Mouse (Mus musculus): ENCODE data around the gene Dach1.

Dach1 gene

DNA sequence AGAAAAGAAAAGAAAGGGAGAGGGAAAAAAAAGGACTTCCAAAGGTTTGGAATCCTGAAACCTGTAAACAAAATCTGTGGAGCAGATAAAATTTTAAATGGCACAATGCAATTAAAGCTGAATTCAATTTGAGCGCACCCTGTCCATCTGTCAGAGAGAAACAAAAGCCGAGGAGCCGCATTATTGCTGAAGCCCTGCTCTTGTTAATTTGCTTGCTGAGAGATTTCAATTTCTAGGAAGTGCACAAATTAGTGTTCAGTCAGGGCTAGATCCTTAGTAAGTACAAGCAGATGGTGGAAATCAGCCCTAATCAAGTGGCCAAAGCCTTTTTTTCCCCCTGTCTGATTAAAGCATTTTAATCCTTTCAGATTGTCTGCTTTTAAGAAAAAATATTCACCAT is 60.8 kb downstream of the Dach1 start:
- no peak for DNase-seq (ENCODE audit: low spot score in 2 of 2)

DNA sequence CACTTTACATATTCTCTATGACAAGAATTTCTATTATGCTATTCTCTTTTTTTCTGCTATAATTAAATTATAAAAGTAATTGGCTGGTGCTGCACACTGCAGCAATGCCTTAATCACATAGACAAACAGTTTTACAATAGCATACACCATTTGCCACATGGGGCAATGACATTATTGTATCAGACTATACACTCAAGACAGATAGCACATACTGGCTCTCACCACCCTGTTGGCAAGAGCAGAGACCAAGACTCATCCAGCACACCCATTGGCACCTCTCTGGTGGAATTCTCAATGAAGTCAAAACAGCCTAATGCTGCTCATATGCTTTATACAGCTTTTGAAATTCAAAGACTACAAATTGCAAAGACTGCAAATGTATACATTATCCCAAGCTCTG is 63.4 kb downstream of the Dach1 start:
- DNase-seq (ENCODE audit: low spot score in 2 of 2), result no peak

GRCm38 (mm10) chr14:98104314-98104955 is 65.1 kb downstream of the Dach1 start:
- no peak for DNase-seq (ENCODE audit: low spot score in 2 of 2)

DNA sequence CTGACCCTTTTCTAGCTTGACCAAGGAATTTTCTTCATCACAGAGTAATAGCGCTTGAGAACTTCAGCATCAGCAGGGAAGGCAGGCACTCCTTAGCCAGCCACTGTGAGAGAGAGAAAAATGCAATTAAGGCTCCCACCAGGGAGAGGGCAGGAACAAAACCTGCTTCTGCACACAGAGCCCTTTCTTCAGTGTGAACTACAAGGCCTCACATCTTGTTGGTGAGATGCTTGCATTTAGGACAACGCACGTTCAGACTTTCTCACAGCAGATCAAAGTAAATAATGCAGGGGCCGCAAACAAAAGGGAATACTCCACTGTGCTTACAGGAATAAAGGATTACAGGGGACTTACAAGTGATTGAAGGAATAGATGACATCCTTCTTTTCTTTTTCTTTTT is 74.3 kb downstream of the Dach1 start:
- DNase-seq (ENCODE audit: low spot score in 2 of 2), result no peak

- DNase-seq (ENCODE audit: low spot score in 2 of 2), result no peak
Measured at GRCm38 (mm10) chr14:98089246-98089645, 80.3 kb downstream of the Dach1 start.

- DNase-seq (ENCODE audit: low spot score in 2 of 2), result no peak
Measured at GRCm38 (mm10) chr14:98087355-98087754, 82.2 kb downstream of the Dach1 start.

GRCm38 (mm10) chr14:98086794-98087193 is 82.8 kb downstream of the Dach1 start:
- DNase-seq (ENCODE audit: low spot score in 2 of 2), result no peak

DNA sequence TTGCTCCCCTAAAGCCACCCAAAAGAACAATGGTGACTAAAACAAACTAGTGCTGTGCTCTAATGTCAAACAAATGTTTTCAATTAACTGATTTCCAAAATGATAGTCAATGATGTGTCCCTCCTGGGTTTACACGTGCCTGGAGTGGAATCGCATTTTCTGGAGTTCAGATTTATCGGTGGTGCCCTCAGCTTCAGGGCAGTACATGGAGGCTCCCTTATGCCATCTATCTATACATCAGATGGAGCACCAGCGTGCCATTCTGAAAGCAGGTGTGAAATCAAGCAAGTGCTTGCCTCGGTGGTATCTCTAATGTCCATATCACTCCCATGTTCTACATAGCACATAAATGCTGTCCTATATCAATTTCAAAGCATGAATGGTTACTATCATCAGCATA is 84.4 kb downstream of the Dach1 start:
- DNase-seq (ENCODE audit: low spot score in 2 of 2), result no peak

GRCm38 (mm10) chr14:98084720-98085119 is 84.8 kb downstream of the Dach1 start:
- no peak for DNase-seq (ENCODE audit: low spot score in 2 of 2)

DNA sequence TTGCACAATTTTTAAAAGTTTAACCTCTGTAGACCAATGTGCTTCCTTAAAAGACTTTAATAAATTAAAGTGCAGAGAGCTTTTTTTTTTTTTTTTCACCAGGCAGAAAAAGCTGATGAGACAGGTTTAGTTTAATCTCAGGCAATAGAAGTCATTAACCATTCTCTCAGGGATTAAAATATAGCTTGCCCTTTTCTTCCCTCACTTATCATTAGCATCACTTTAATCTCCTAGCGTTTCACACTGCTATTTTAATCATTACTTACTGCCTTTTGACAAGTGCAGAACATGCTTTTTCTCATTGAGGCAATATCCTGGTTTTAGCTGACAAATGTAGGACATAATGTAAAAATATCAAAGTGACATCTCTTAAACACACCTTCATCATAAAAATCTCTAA is 86.1 kb downstream of the Dach1 start:
- DNase-seq (ENCODE audit: low spot score in 2 of 2), result no peak

DNA sequence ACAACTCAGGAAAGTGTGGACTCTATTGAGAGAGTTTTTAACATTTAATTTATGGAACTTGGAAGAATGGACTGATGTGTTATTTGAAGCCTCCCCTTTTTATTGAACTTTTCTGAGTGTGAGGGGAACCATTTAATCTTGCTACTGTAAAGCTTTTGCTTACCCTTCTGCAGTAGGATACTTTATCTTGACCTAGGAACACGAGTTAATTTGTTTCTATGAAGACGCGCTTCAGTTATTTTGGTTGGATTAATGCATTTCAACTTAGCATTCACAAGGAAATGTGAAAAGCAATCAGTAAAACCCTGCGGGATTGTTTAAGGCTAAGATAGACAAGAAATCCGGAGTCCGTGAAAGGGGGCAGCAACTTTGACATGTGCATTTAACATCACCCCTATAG is 89.6 kb downstream of the Dach1 start:
- no peak for DNase-seq (ENCODE audit: low spot score in 2 of 2)

DNA sequence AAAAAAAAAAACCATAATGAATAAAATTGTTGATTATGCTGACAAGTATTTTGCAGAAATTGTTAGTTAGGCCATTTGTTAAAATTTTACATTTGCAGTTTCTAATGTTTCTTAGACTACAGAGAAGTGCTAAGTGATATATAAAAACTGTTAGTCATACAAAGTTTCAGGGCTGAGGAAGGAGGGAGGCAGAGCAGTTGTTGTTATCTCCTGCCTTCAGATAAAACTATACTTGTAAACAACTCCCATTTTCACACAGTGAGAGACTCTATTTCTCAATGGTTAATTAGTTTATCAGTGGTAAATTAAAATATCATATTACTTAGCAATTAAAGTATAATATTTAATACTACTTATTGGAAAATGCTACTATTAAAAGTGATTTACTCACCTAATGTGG is 91.6 kb downstream of the Dach1 start:
- DNase-seq (ENCODE audit: low spot score in 2 of 2), result no peak

DNA sequence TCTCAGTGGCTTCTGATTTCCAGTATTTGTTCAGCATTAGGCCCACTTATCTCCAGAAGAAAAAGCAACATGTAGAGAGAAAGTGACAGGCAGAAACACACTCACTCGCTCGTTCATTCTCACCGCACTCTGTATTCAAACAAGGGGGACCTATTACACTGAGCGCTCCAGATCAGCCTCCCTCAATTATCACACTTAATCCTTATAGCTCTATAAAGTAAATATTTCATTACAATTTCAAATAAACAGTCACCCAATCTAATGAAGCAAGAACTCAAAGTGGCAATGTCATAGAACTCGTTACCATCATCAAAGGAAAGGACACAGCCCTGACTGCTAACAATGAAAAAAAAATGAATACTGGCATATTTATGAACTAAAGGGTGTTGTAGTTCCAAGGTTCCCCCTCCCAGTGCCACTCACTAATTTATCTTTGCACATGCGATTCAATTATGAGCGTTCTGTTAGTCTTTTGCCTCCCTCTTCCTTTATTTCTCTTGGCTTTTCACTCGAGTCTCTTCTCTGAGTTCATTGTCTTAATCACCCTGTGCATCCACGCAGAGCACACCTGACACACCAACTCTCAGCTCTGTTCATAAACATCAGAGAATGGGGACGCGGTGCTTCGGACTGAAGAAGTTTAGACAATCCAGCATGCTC is 96.0 kb downstream of the Dach1 start:
- DNase-seq (ENCODE audit: low spot score in 2 of 2), result no peak

DNA sequence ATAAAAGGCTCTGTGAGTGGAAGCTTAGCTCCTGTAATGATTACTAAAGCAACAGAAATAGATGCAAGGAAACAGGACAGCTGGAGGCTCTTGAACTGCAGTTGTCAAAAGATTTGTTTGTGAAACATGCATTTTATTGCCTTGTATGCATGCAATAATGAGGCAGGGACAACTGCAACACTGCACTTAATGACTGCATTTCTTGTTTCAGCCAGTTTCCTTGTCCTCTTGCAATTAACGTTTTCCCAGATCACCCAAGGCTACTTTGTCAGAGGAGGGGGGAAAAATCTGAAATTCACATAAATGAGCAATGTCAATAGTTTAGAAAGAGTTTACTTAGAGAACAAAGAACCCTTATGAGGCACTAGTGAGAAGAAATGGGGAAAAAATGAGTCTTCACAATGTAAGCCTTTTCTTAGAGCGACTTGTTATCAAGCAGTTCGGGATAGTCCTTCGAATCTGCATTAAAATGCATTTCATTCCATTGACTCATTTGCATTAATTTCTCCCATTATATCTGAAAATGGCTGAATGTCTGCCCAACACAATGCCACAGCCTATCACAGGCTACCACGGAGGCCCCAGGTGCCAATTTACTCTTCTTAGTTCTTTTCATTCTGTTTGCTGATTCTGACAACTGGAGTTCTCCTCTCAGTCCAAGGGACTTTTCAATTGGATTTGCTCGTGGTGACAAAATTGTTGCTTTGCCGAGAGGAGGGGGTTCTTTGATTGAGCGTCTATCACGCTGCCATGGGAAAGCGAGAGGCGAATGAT is 96.7 kb downstream of the Dach1 start:
- no peak for DNase-seq (ENCODE audit: low spot score in 2 of 2)

DNA sequence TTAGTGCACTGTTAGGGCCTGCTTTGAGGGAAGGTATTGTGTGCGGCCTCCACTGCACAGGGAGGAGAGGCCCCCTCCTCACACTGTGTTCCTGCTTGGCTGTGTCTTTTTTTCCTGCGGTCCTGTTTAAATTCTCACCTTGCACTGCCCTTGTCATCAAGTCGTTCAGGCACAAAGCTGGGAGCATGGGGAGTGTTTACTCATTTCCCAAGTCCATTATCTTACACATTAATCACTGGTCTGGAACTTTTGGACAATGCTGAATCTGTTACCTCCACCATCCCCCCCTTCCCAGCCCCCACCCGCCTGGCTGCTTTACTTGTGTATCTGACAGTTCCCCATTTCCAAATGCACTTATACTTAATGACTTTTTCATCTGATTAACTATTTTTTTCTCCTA is 97.7 kb downstream of the Dach1 start:
- DNase-seq (ENCODE audit: low spot score in 2 of 2), result no peak

- no peak for DNase-seq (ENCODE audit: low spot score in 2 of 2)
Measured at GRCm38 (mm10) chr14:98067273-98067905, 102.2 kb downstream of the Dach1 start.

GRCm38 (mm10) chr14:98064190-98064589 is 105.4 kb downstream of the Dach1 start:
- DNase-seq (ENCODE audit: low spot score in 2 of 2), result no peak

- no peak for DNase-seq (ENCODE audit: low spot score in 2 of 2)
Measured at GRCm38 (mm10) chr14:98049329-98049728, 120.2 kb downstream of the Dach1 start.

DNA sequence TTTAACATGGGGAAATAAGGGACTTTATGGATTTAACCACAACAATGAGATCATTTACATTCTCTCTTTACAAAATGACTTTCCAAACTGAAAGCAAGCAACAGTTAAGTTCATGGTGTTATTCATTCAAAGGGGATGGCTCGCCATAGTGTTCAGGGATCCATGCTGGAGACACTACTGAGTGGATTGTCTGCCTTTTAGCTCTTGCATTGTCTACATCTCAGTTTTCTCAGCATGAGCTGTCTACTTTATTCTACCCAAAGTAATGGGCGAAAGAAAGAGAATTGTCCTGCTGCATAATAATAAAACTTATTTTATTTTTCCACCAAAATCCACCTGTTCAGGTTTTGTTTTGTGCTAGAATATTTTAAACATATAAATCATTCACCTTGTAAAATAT is 121.2 kb downstream of the Dach1 start:
- DNase-seq (ENCODE audit: low spot score in 2 of 2), result no peak

- DNase-seq (ENCODE audit: low spot score in 2 of 2), result no peak
Measured at GRCm38 (mm10) chr14:98047670-98048069, 121.9 kb downstream of the Dach1 start.

DNA sequence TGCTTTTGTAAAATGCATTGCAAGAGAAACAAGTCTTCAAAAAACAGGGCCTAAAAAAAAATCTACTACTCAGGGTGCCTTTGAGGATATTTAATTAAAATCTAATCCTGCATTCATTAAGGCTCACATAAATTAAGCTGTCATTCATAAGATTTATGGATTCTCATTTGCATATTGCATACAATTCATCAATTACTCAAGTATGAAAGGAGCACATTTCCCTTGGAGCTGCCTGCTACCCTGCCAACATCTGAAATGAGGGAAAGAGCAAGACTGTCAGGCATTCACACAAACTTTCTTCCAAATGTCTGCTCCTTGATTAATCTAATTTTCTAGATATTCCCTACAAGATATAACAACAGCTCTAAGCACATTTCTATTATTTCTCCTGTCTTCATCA is 122.6 kb downstream of the Dach1 start:
- DNase-seq (ENCODE audit: low spot score in 2 of 2), result no peak

- DNase-seq (ENCODE audit: low spot score in 2 of 2), result no peak
Measured at GRCm38 (mm10) chr14:98038524-98038923, 131.0 kb downstream of the Dach1 start.

GRCm38 (mm10) chr14:98037175-98037574 is 132.4 kb downstream of the Dach1 start:
- DNase-seq (ENCODE audit: low spot score in 2 of 2), result no peak

All from frontal cortex, postnatal 10 days (tissue).